Mouse (Mus musculus) limb, embryonic 15.5 days (tissue): ENCODE measurements around the gene Cplx2. TPM values are rescaled to one million over a fixed set of nuclear protein-coding genes. Genes with fewer than 3 reads are reported as not detected.
A peak's percentile ranks its signal among the peaks of the same experiment; 100 is the strongest.

Experiments used
- ATAC-seq: fragments of 200-750 bp; cut with Nextera tagmentation; 2 replicates; pipeline ENCODE4 v1.8.0; 2017; ENCODE audit warnings: low read depth, moderate TSS enrichment; ENCODE audit not compliant: insufficient number of reproducible peaks, low FRiP score, low TSS enrichment
- H3K27ac ChIP-seq: fragments of 300-500 bp; sonication (generic); 2 replicates; pipeline ENCODE4 v1.5.1; 2015; ENCODE audit warnings: moderate library complexity, mild to moderate bottlenecking, inconsistent platforms
- H3K27me3 ChIP-seq: fragments of 300-500 bp; sonication (generic); 2 replicates; pipeline ENCODE4 v1.6.1; 2015; ENCODE audit warnings: inconsistent platforms
- H3K36me3 ChIP-seq: fragments of 300-500 bp; sonication (generic); 2 replicates; pipeline ENCODE4 v1.6.1; 2015; ENCODE audit warnings: inconsistent platforms
- H3K4me1 ChIP-seq: fragments of 300-500 bp; sonication (generic); 2 replicates; pipeline ENCODE4 v1.6.1; 2015; ENCODE audit warnings: inconsistent platforms
- H3K4me2 ChIP-seq: fragments of 300-500 bp; sonication (generic); 2 replicates; pipeline ENCODE4 v1.6.1; 2015; ENCODE audit warnings: mild to moderate bottlenecking, inconsistent platforms
- H3K4me3 ChIP-seq: fragments of 300-500 bp; sonication (generic); 2 replicates; pipeline ENCODE4 v1.5.1; 2015; ENCODE audit warnings: mild to moderate bottlenecking, inconsistent platforms
- H3K9ac ChIP-seq: fragments of 300-500 bp; sonication (generic); 2 replicates; pipeline ENCODE4 v1.6.1; 2015; ENCODE audit warnings: inconsistent platforms
- H3K9me3 ChIP-seq: fragments of 300-500 bp; sonication (generic); 2 replicates; pipeline ENCODE4 v1.6.1; 2016; ENCODE audit warnings: inconsistent platforms
- WGBS: fragments of 180-500 bp; shearing (Covaris S2); methylation state at CpG from one replicate; pipeline ENCODE4 v1.1.7; 2015; 5-methylcytosine and 5-hydroxymethylcytosine counted together
- polyA plus RNA-seq: library from polyadenylated mRNA; unstranded; fragments of >200 nt; fragmentation: Nextera tagmentation; extraction: Ambion mirVana; gene quantifications from 2 replicates; pipeline ENCODE4 v1.2.1, GENCODE M21; 2015

Gene Cplx2
- polyA plus RNA-seq, 1 experiment from 2014 or later = 3.9 TPM

- H3K27me3 ChIP-seq = no peaks in the 10 kb centered on the region
- ATAC-seq = no peak
- H3K27ac ChIP-seq = no peak overlapping the region
- WGBS = 91% methylated on average over 4 of the region's 4 CpGs
- H3K4me1 ChIP-seq = no peaks in the 10 kb centered on the region
- H3K9ac ChIP-seq = no peak overlapping the region
- no peak overlapping the region for H3K4me3 ChIP-seq
- H3K9me3 ChIP-seq = no peaks in the 10 kb centered on the region
- no peaks in the 10 kb centered on the region for H3K36me3 ChIP-seq
- no peak overlapping the region for H3K4me2 ChIP-seq
Measured at GRCm38 (mm10) chr13:54415059-54415458, 43.9 kb downstream of the Cplx2 start.

GRCm38 (mm10) chr13:54418781-54419327, 47.7 kb downstream of the Cplx2 start:
- H3K27me3 ChIP-seq = no peaks in the 10 kb centered on the region
- no peaks in the 10 kb centered on the region for H3K4me1 ChIP-seq
- no peaks in the 10 kb centered on the region for H3K36me3 ChIP-seq
- H3K4me3 ChIP-seq = no peak overlapping the region
- no peak overlapping the region for H3K9ac ChIP-seq
- no peak overlapping the region for H3K27ac ChIP-seq
- ATAC-seq = no peak
- no peak overlapping the region for H3K4me2 ChIP-seq
- WGBS = 66% methylated on average over 10 of the region's 10 CpGs
- no peaks in the 10 kb centered on the region for H3K9me3 ChIP-seq

- 77% methylated on average over 12 of the region's 12 CpGs for WGBS
Measured at GRCm38 (mm10) chr13:54420226-54420625, 49.1 kb downstream of the Cplx2 start.

GRCm38 (mm10) chr13:54425269-54425668, 54.1 kb downstream of the Cplx2 start:
- Histone ChIP-seq H3K4me2 (no peak overlapping the region), H3K9ac (no peak overlapping the region), H3K27ac (no peak overlapping the region), H3K36me3 (no peaks in the 10 kb centered on the region), H3K27me3 (no peaks in the 10 kb centered on the region), H3K4me1 (peaks cover 6% of the 10 kb centered on the region), H3K4me3 (no peak overlapping the region), H3K9me3 (no peaks in the 10 kb centered on the region)
- WGBS = 27% methylated on average over 2 of the region's 2 CpGs
- ATAC-seq = peak; percentile 65; the same call in 1 of the 2 replicates

More at GRCm38 (mm10) chr13:54420226-54420625, 49.1 kb downstream of the Cplx2 start:
- no peak for ATAC-seq
- H3K9ac ChIP-seq = no peak overlapping the region
- peaks cover 3% of the 10 kb centered on the region for H3K4me1 ChIP-seq
- H3K36me3 ChIP-seq = no peaks in the 10 kb centered on the region
- no peak overlapping the region for H3K4me3 ChIP-seq
- H3K9me3 ChIP-seq = no peaks in the 10 kb centered on the region
- no peak overlapping the region for H3K27ac ChIP-seq
- no peak overlapping the region for H3K4me2 ChIP-seq
- no peaks in the 10 kb centered on the region for H3K27me3 ChIP-seq

GRCm38 (mm10) chr13:54426781-54427655, 55.9 kb downstream of the Cplx2 start:
- Histone ChIP-seq H3K4me3 (no peak overlapping the region), H3K36me3 (no peaks in the 10 kb centered on the region), H3K27me3 (no peaks in the 10 kb centered on the region), H3K9ac (no peak overlapping the region), H3K27ac (no peak overlapping the region), H3K4me1 (peaks cover 6% of the 10 kb centered on the region), H3K9me3 (no peaks in the 10 kb centered on the region), H3K4me2 (no peak overlapping the region)
- ATAC-seq = no peak
- WGBS = 76% methylated on average over 10 of the region's 10 CpGs

GRCm38 (mm10) chr13:54428771-54429170, 57.6 kb downstream of the Cplx2 start:
- Histone ChIP-seq H3K36me3 (no peaks in the 10 kb centered on the region), H3K4me1 (peaks cover 6% of the 10 kb centered on the region), H3K9ac (no peak overlapping the region), H3K4me3 (no peak overlapping the region), H3K4me2 (no peak overlapping the region), H3K27me3 (no peaks in the 10 kb centered on the region), H3K9me3 (no peaks in the 10 kb centered on the region), H3K27ac (no peak overlapping the region)
- WGBS = 84% methylated on average over 3 of the region's 3 CpGs
- ATAC-seq = no peak

GRCm38 (mm10) chr13:54430051-54430450, 58.9 kb downstream of the Cplx2 start:
- no peak for ATAC-seq
- 27% methylated on average over 2 of the region's 2 CpGs for WGBS
- no peak overlapping the region for H3K4me2 ChIP-seq

GRCm38 (mm10) chr13:54431161-54431560, 60.0 kb downstream of the Cplx2 start:
- ATAC-seq = no peak
- Histone ChIP-seq H3K27me3 (no peaks in the 10 kb centered on the region), H3K27ac (no peak overlapping the region), H3K36me3 (no peaks in the 10 kb centered on the region), H3K9ac (no peak overlapping the region), H3K4me2 (no peak overlapping the region), H3K4me1 (no peaks in the 10 kb centered on the region), H3K4me3 (no peak overlapping the region), H3K9me3 (no peaks in the 10 kb centered on the region)
- WGBS = 67% methylated on average over 9 of the region's 9 CpGs

More at GRCm38 (mm10) chr13:54430051-54430450, 58.9 kb downstream of the Cplx2 start:
- Histone ChIP-seq H3K27me3 (no peaks in the 10 kb centered on the region), H3K4me3 (no peak overlapping the region), H3K9me3 (no peaks in the 10 kb centered on the region), H3K27ac (no peak overlapping the region), H3K9ac (no peak overlapping the region), H3K4me1 (peaks cover 5% of the 10 kb centered on the region), H3K36me3 (no peaks in the 10 kb centered on the region)

Other genes with a start within 250 kb of the Cplx2 start
- 0.10 TPM in 1 of 2 replicates, not detected in the other for gene Hrh2, start 179.2 kb upstream of the Cplx2 start, polyA plus RNA-seq
- 99.1 and 107 TPM in 2 replicates for gene Thoc3, start 97.5 kb downstream of the Cplx2 start, polyA plus RNA-seq
- 10.2 and 12.5 TPM in 2 replicates for gene Simc1, start 132.4 kb downstream of the Cplx2 start, polyA plus RNA-seq
- gene 4833439L19Rik, start 194.1 kb downstream of the Cplx2 start, polyA plus RNA-seq = 128 and 133 TPM in 2 replicates
- gene Arl10, start 203.7 kb downstream of the Cplx2 start, polyA plus RNA-seq = 24.5 and 27.0 TPM in 2 replicates
- 91.5 and 102 TPM in 2 replicates for gene Nop16, start 218.7 kb downstream of the Cplx2 start, polyA plus RNA-seq
- gene Higd2a, start 218.9 kb downstream of the Cplx2 start, polyA plus RNA-seq = 148 and 153 TPM in 2 replicates
- 87.6 and 96.9 TPM in 2 replicates for gene Cltb, start 240.0 kb downstream of the Cplx2 start, polyA plus RNA-seq